Comparison of ENCODE assay signal across 30 mouse cellular contexts in genomic region chr2:7112156-7112813, GRCm38 (mm10).
A peak's percentile ranks its signal among the peaks of the same experiment; 100 is the strongest.
DNase-seq lines count a peak whose midpoint lies in the region; ATAC-seq and TF ChIP-seq lines count a peak whose summit lies in the region.
"Had no signal": no experiment of that assay in that cellular context is flagged by ENCODE, and none has a peak within 500 bp of the region (broad histone marks: within the 10 kb centered on the region; RNA-seq: fewer than 3 reads in every experiment).

No protein-coding gene starts in this region.

- WGBS in midbrain, postnatal 0 days, result 71% methylated on average over 4 of the region's 4 CpGs

- H3K27me3 ChIP-seq in midbrain, postnatal 0 days (ENCODE audit: insufficient read depth, low read length), result no peaks in the 10 kb centered on the region
- H3K27me3 ChIP-seq: forebrain, embryonic 13.5 days; heart, embryonic 12.5 days; kidney, embryonic 15.5 days; limb, embryonic 12.5 days; liver, embryonic 15.5 days; midbrain, embryonic 15.5 days had no signal

- H3K9me3 ChIP-seq in midbrain, postnatal 0 days (ENCODE audit: low read length), result no peaks in the 10 kb centered on the region
- H3K9me3 ChIP-seq: forebrain, embryonic 13.5 days; G1E; heart, embryonic 12.5 days; kidney, embryonic 15.5 days; limb, embryonic 12.5 days; liver, embryonic 15.5 days; midbrain, embryonic 10.5 days; midbrain, embryonic 15.5 days had no signal

- intact Hi-C loops in gastrocnemius, adult 2 months (cut with DNase I), result no loop called here
- intact Hi-C loops in left cerebral cortex, adult 2 months (cut with DNase I), result no loop called here
- intact Hi-C loops in left cerebral cortex, postnatal 10 days (cut with DNase I), result no loop called here

- peak; percentile 64 for DNase-seq in adrenal gland, postnatal 14 days
- no peak for DNase-seq in adrenal gland, adult 8-10 months
- peak; percentile 24 for DNase-seq in gastrocnemius, adult 2 months
- no peak for DNase-seq in gastrocnemius, adult 8-10 months (ENCODE audit: low spot score in 2 of 2)
- DNase-seq in left cerebral cortex, adult 2 months (ENCODE audit: extremely low spot score in 1 of 2, low spot score in 2 of 2), result no peak
- no peak for DNase-seq in left cerebral cortex, postnatal 10 days (ENCODE audit: extremely low spot score in 1 of 2, low spot score in 2 of 2)
- DNase-seq in midbrain, postnatal 0 days (ENCODE audit: low spot score), result no peak
- DNase-seq: cerebellum, adult 11-12 months; cerebellum, postnatal 10 days; gastrocnemius, postnatal 36 days; heart, adult 2 months; kidney, adult 18-20 months; kidney, postnatal 4 days; layer of hippocampus, adult 9-11 months; lung, embryonic 14.5 days; lung, postnatal 14 days; right cerebral cortex, postnatal 25 days; spleen, adult 18-20 months; thymus, adult 18-20 months; thymus, postnatal 25 days had no signal

- no peak overlapping the region for H3K4me3 ChIP-seq in gastrocnemius, adult 2 months
- no peak overlapping the region for H3K4me3 ChIP-seq in left cerebral cortex, adult 2 months
- no peak overlapping the region for H3K4me3 ChIP-seq in midbrain, postnatal 0 days (ENCODE audit: low read depth, low read length)
- H3K4me3 ChIP-seq: erythroblast, embryonic 14.5 days; forebrain, embryonic 13.5 days; heart, adult 2 months; heart, embryonic 12.5 days; kidney, embryonic 15.5 days; limb, embryonic 12.5 days; liver, embryonic 15.5 days; midbrain, embryonic 10.5 days; midbrain, embryonic 15.5 days had no signal

- no peak for TF ChIP-seq CTCF in gastrocnemius, adult 2 months (IDR thresholded peaks at IDR 0.05)
- TF ChIP-seq CTCF in left cerebral cortex, adult 2 months (IDR thresholded peaks at IDR 0.05), result no peak
- TF ChIP-seq CTCF in midbrain, postnatal 0 days (IDR thresholded peaks at IDR 0.05), result no peak

- H3K9ac ChIP-seq in midbrain, postnatal 0 days (replicated peaks; ENCODE audit: low read length, poor library complexity, severe bottlenecking), result no peak overlapping the region
- H3K9ac ChIP-seq: forebrain, embryonic 13.5 days; heart, embryonic 12.5 days; hindbrain, embryonic 14.5 days; kidney, embryonic 15.5 days; limb, embryonic 12.5 days; liver, embryonic 15.5 days; lung, embryonic 14.5 days; midbrain, embryonic 15.5 days had no signal

- no peak overlapping the region for H3K4me2 ChIP-seq in midbrain, postnatal 0 days (ENCODE audit: low read depth, low read length, poor library complexity, severe bottlenecking)
- H3K4me2 ChIP-seq: forebrain, embryonic 13.5 days; heart, embryonic 12.5 days; hindbrain, embryonic 14.5 days; kidney, embryonic 15.5 days; limb, embryonic 12.5 days; liver, embryonic 15.5 days; lung, embryonic 14.5 days; midbrain, embryonic 15.5 days had no signal

- H3K4me1 ChIP-seq in midbrain, postnatal 0 days (ENCODE audit: insufficient read depth, low read length), result no peaks in the 10 kb centered on the region
- H3K4me1 ChIP-seq: heart, embryonic 12.5 days; limb, embryonic 12.5 days; liver, embryonic 15.5 days had no signal

- no peaks in the 10 kb centered on the region for H3K36me3 ChIP-seq in midbrain, postnatal 0 days (ENCODE audit: insufficient read depth, low read length)
- H3K36me3 ChIP-seq: G1E; heart, embryonic 12.5 days; kidney, embryonic 15.5 days; limb, embryonic 12.5 days; liver, embryonic 15.5 days; midbrain, embryonic 10.5 days; midbrain, embryonic 15.5 days had no signal

- ATAC-seq in midbrain, postnatal 0 days (ENCODE audit: low FRiP score), result no peak
- ATAC-seq: forebrain, embryonic 13.5 days; midbrain, embryonic 15.5 days had no signal

- no peak overlapping the region for H3K27ac ChIP-seq in gastrocnemius, adult 2 months
- H3K27ac ChIP-seq in left cerebral cortex, adult 2 months, result peak overlapping the region; percentile 82
- H3K27ac ChIP-seq in midbrain, postnatal 0 days (ENCODE audit: low read depth, low read length), result no peak overlapping the region
- H3K27ac ChIP-seq: forebrain, embryonic 13.5 days; heart, adult 2 months; hindbrain, embryonic 14.5 days; kidney, embryonic 15.5 days; limb, embryonic 12.5 days; liver, embryonic 15.5 days; midbrain, embryonic 10.5 days; midbrain, embryonic 15.5 days had no signal

Comparison
In these comparisons a context has a peak if more than half of its experiments do, and no peak if none do; other contexts are left out.
1. DNase-seq: peak in adrenal gland, postnatal 14 days (single experiment) and gastrocnemius, adult 2 months (single experiment); none in adrenal gland, adult 8-10 months (single experiment), gastrocnemius, adult 8-10 months (0 of 2), left cerebral cortex, adult 2 months (0 of 2), left cerebral cortex, postnatal 10 days (0 of 2) and midbrain, postnatal 0 days (single experiment).